Mouse (Mus musculus) hindbrain, postnatal 0 days (tissue): Measurements from ENCODE around the gene Hsf5. TPM values are rescaled to one million over a fixed set of nuclear protein-coding genes. Genes with fewer than 3 reads are reported as not detected.

Experiments used
- ATAC-seq: fragments of 200-750 bp; cut with Nextera tagmentation; 2 replicates; pipeline ENCODE4 v1.8.0; 2017; ENCODE audit warnings: mild to moderate bottlenecking, moderate TSS enrichment, moderate library complexity
- DNase-seq: peaks from one replicate; pipeline ENCODE4 v3.0.0-alpha.2; 2015; ENCODE audit warnings: low spot score
- H3K27ac ChIP-seq: fragments of 300-500 bp; sonication (generic); 2 replicates; pipeline ENCODE4 v1.5.1; 2014; ENCODE audit warnings: mild to moderate bottlenecking
- H3K27me3 ChIP-seq: fragments of 300-500 bp; sonication (generic); 2 replicates; pipeline ENCODE4 v1.6.1; 2014; ENCODE audit warnings: low read length, mixed read lengths; ENCODE audit not compliant: insufficient read depth
- H3K36me3 ChIP-seq: fragments of 300-500 bp; sonication (generic); 2 replicates; pipeline ENCODE4 v1.6.1; 2014; ENCODE audit warnings: low read length, mixed read lengths; ENCODE audit not compliant: insufficient read depth
- H3K4me1 ChIP-seq: fragments of 300-500 bp; sonication (generic); 2 replicates; pipeline ENCODE4 v1.6.1; 2014; ENCODE audit warnings: antibody characterized with exemption, low read length, mixed read lengths; ENCODE audit not compliant: insufficient read depth
- H3K4me2 ChIP-seq: fragments of 300-500 bp; sonication (generic); 2 replicates; pipeline ENCODE4 v1.6.1; 2014; ENCODE audit warnings: low read depth, mild to moderate bottlenecking, low read length, moderate library complexity, mixed read lengths
- H3K4me3 ChIP-seq: fragments of 300-500 bp; sonication (generic); 2 replicates; pipeline ENCODE4 v1.5.1; 2014; ENCODE audit warnings: low read length
- H3K9ac ChIP-seq: fragments of 300-500 bp; sonication (generic); replicated peaks from 2 replicates; pipeline ENCODE4 v1.6.1; 2014; ENCODE audit warnings: mild to moderate bottlenecking, low read length, moderate library complexity, mixed read lengths
- H3K9me3 ChIP-seq: fragments of 300-500 bp; sonication (generic); 2 replicates; pipeline ENCODE4 v1.6.1; 2016; ENCODE audit warnings: low read length, mixed read lengths
- CTCF ChIP-seq: IDR thresholded peaks from 2 replicates; pipeline ENCODE4 v1.5.1; 2016; ENCODE audit warnings: antibody characterized with exemption, control low read depth, low read depth
- WGBS: fragments of 180-500 bp; shearing (Covaris S2); extraction: QIAGEN DNeasy Blood & Tissue Kit; methylation state at CpG from one replicate; pipeline ENCODE4 v1.1.7; 2014; 5-methylcytosine and 5-hydroxymethylcytosine counted together
- polyA plus RNA-seq: library from polyadenylated mRNA; unstranded; fragments of >200 nt; fragmentation: Nextera tagmentation; extraction: Ambion mirVana; gene quantifications from 2 replicates; pipeline ENCODE4 v1.2.1, GENCODE M21; 2015
- total RNA-seq: library from RNA; depleted of rRNA; stranded (reverse); fragments of >200 nt; gene quantifications from 2 replicates; pipeline ENCODE4 v1.2.3, GENCODE M21; 2014

Hsf5 gene
- total and polyA plus RNA-seq, 2 experiments from 2014 or later, result 0.10 to 0.20 TPM

DNA sequence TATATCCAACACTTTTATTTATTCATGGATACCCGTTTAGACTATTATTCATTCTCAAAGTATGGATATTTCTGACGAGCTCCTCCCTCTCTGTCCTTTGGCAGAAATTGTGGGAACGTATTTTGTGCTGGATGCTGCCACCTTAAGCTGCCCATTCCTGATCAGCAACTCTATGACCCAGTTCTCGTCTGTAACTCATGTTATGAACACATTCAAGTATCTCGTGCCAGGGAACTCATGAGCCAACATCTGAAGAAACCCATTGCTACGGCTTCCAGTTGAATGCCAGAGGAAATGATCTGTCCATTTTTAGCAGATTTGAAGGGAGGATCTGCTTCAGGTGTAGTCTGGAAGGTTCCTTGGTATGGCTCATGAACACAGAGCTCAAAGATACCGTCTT is 3.0 kb upstream of the Hsf5 start:
- Histone ChIP-seq H3K9me3 (no peaks in the 10 kb centered on the region), H3K27me3 (no peaks in the 10 kb centered on the region), H3K27ac (no peak overlapping the region), H3K36me3 (peaks cover 89% of the 10 kb centered on the region), H3K4me3 (no peak overlapping the region), H3K4me1 (no peaks in the 10 kb centered on the region), H3K9ac (no peak overlapping the region), H3K4me2 (no peak overlapping the region)
- ATAC-seq (no peak), DNase-seq (no peak)
- no peak for TF ChIP-seq CTCF
- WGBS, result 90% methylated on average over 7 of the region's 7 CpGs

- WGBS, result 91% methylated on average over 5 of the region's 5 CpGs
- Histone ChIP-seq H3K9me3 (no peaks in the 10 kb centered on the region), H3K36me3 (peaks cover 78% of the 10 kb centered on the region), H3K27me3 (no peaks in the 10 kb centered on the region), H3K27ac (no peak overlapping the region), H3K4me3 (no peak overlapping the region), H3K4me1 (no peaks in the 10 kb centered on the region), H3K4me2 (no peak overlapping the region), H3K9ac (no peak overlapping the region)
- no peak for DNase-seq
- no peak for TF ChIP-seq CTCF
- no peak for ATAC-seq
These were observed 1.4 kb upstream of the Hsf5 start for GRCm38 (mm10) chr11:87615551-87615950.

DNA sequence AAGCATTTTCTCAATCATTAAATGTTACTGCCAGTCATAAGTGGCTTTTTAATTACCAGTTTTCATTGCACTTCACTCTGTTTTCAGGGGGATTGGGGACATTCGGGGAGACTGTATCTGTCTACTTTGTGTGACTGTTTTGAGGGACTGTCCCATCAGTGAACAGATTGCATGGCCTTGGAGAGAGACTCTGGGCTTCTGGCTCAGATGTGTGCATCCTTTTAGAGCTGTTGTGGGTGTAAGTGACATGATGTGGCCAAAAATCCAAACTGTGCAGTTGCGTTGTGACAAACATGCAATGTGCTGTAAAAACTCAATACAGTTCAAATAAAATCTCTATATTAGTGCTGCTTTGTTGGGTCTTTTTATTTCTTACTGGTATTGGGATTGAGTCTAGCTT is 1.0 kb upstream of the Hsf5 start:
- Histone ChIP-seq H3K4me3 (no peak overlapping the region), H3K36me3 (peaks cover 74% of the 10 kb centered on the region), H3K27ac (no peak overlapping the region), H3K4me2 (no peak overlapping the region), H3K9ac (no peak overlapping the region), H3K9me3 (no peaks in the 10 kb centered on the region), H3K4me1 (no peaks in the 10 kb centered on the region), H3K27me3 (no peaks in the 10 kb centered on the region)
- DNase-seq, result no peak
- ATAC-seq, result no peak
- WGBS, result 94% methylated on average over 2 of the region's 2 CpGs
- TF ChIP-seq CTCF, result no peak

DNA sequence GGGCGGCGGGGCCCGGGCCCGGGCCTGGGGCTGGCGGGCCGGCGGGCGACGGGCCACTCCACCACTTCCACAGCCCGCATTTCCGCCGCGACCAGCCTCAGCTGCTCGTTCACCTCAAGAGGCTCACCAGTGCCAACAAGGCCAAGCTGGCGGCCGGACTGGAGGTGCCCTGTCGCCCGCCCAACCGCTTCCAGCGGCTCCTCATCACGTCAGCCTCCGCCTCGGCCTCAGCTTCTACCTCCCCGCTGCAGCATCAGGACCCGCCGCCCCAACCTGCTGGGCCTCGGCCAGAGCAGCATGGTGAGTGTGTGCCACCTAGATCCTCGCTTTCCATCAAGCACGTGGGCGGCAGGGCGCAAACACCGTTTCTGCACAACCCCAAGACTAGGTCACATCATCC is 642 bp downstream of the Hsf5 start:
- no peak overlapping the region for H3K4me2 ChIP-seq
- H3K4me1 ChIP-seq, result no peaks in the 10 kb centered on the region
- WGBS, result 95% methylated on average over 30 of the region's 32 CpGs
- peaks cover 59% of the 10 kb centered on the region for H3K36me3 ChIP-seq
- H3K9me3 ChIP-seq, result no peaks in the 10 kb centered on the region
- no peaks in the 10 kb centered on the region for H3K27me3 ChIP-seq
- ATAC-seq (no peak), DNase-seq (no peak)
- H3K4me3 ChIP-seq, result no peak overlapping the region
- H3K27ac ChIP-seq, result no peak overlapping the region
- no peak overlapping the region for H3K9ac ChIP-seq
- no peak for TF ChIP-seq CTCF

- no peak for TF ChIP-seq CTCF
- no peak for DNase-seq
- Histone ChIP-seq H3K36me3 (peaks cover 18% of the 10 kb centered on the region), H3K9me3 (no peaks in the 10 kb centered on the region), H3K27me3 (no peaks in the 10 kb centered on the region), H3K4me1 (no peaks in the 10 kb centered on the region), H3K4me3 (no peak overlapping the region), H3K27ac (no peak overlapping the region), H3K4me2 (no peak overlapping the region), H3K9ac (no peak overlapping the region)
- WGBS, result 84% methylated on average over 4 of the region's 4 CpGs
- no peak for ATAC-seq
These were observed 6.2 kb downstream of the Hsf5 start for GRCm38 (mm10) chr11:87623160-87623559.

DNA sequence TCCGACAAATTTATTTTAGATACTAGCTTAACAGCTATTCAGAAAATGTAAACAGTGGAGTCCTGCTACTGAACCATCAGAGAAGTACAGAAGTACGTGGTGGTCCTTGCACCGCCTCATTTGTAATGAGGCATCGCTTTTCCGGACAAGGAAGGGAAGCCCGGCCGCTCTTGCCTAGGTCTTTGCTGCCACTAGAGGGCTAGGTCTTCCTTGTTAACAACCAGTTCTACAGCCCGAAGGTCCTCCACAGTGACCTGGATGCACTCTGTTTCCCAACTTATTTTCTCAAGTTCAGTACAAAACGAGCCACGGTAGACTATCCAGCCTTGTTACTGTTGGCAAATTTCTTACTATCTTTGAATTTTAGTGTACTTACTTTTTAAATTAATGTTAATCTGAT is 12.9 kb downstream of the Hsf5 start:
- H3K9me3 ChIP-seq, result no peaks in the 10 kb centered on the region
- H3K36me3 ChIP-seq, result no peaks in the 10 kb centered on the region
- DNase-seq (peak; percentile 73), ATAC-seq (no peak)
- no peak overlapping the region for H3K27ac ChIP-seq
- no peak overlapping the region for H3K4me2 ChIP-seq
- no peaks in the 10 kb centered on the region for H3K4me1 ChIP-seq
- peak; percentile 78 for TF ChIP-seq CTCF
- H3K9ac ChIP-seq, result no peak overlapping the region
- H3K4me3 ChIP-seq, result no peak overlapping the region
- no peaks in the 10 kb centered on the region for H3K27me3 ChIP-seq
- WGBS, result 28% methylated on average over 10 of the region's 10 CpGs

- H3K9me3 ChIP-seq, result no peaks in the 10 kb centered on the region
- no peaks in the 10 kb centered on the region for H3K36me3 ChIP-seq
- 9% methylated on average over 2 of the region's 2 CpGs for WGBS
- no peaks in the 10 kb centered on the region for H3K4me1 ChIP-seq
- peak overlapping the region; percentile 28; the same call in 1 of the 2 replicates for H3K9ac ChIP-seq
- peak overlapping the region; percentile 12; the same call in 1 of the 2 replicates for H3K27ac ChIP-seq
- H3K4me3 ChIP-seq, result peak overlapping the region; percentile 32
- DNase-seq, result no peak
- ATAC-seq, result no peak
- H3K27me3 ChIP-seq, result no peaks in the 10 kb centered on the region
- TF ChIP-seq CTCF, result no peak
- H3K4me2 ChIP-seq, result peak overlapping the region; percentile 55
These were observed 21.8 kb downstream of the Hsf5 start for GRCm38 (mm10) chr11:87638793-87639192.
